Mouse (Mus musculus): ENCODE results near the gene Nav2. TPM values are rescaled to one million over a fixed set of nuclear protein-coding genes. Genes with fewer than 3 reads are reported as not detected.

The Nav2 gene
- polyA plus RNA-seq, 1 experiment, result 21.9 TPM

DNA sequence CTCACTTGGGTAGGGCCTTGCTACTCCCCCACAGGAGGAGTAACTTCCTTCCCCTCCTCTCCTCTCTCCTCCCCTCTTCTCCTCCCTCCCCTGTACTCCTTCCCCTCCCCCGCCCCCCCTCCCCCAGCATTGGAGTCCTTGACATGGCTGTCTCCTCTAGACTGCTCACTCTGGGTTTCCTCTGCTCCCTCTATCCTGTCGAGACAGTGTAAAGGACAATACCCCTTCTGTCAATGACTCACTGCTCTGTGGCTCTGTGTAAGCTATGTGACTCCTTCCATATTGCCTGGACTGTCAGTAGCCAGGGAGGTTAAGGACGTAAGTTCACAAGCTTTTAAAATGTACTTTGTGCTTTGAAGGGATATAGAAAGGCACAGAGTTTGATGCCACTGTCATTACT, 460.5 kb downstream of the Nav2 start:
- no peaks in the 10 kb centered on the region for H3K27me3 ChIP-seq (ENCODE audit: control insufficient read depth, insufficient read depth, insufficient read length)
- H3K36me3 ChIP-seq (ENCODE audit: control insufficient read depth, insufficient read depth), result no peaks in the 10 kb centered on the region
- no peak for TF ChIP-seq CEBPB (IDR thresholded peaks at IDR 0.05; ENCODE audit: insufficient read depth, poor library complexity, severe bottlenecking)
- no peak for TF ChIP-seq MAX (IDR thresholded peaks at IDR 0.05; ENCODE audit: low read depth)
- no peak for TF ChIP-seq SRF (IDR thresholded peaks at IDR 0.05; ENCODE audit: control insufficient read depth, insufficient read length, low read depth)
- TF ChIP-seq USF1 (IDR thresholded peaks at IDR 0.05; ENCODE audit: low read depth), result no peak
- no peak for TF ChIP-seq POLR2A (IDR thresholded peaks at IDR 0.05; ENCODE audit: insufficient read length, low read depth)
- no peak for TF ChIP-seq TCF3 (IDR thresholded peaks at IDR 0.05; ENCODE audit: insufficient read length, low read depth)
- no peak for TF ChIP-seq POLR2AphosphoS2 (IDR thresholded peaks at IDR 0.05; ENCODE audit: insufficient read length, low read depth)
- no peak for TF ChIP-seq REST (IDR thresholded peaks at IDR 0.05; ENCODE audit: insufficient read depth, insufficient read length)
- no peak for TF ChIP-seq MYOG (IDR thresholded peaks at IDR 0.05; ENCODE audit: control insufficient read depth in 1 of 3, insufficient read depth in 1 of 3, insufficient read length in 2 of 3, low read depth in 2 of 3)
- TF ChIP-seq E2F4 (IDR thresholded peaks at IDR 0.05; ENCODE audit: insufficient read depth), result no peak
- no peak for TF ChIP-seq MYOD1 (IDR thresholded peaks at IDR 0.05; ENCODE audit: control insufficient read depth in 1 of 3, insufficient read length in 2 of 3, low read depth in 2 of 3)
- TF ChIP-seq TCF12 (IDR thresholded peaks at IDR 0.05; ENCODE audit: insufficient read depth, poor library complexity, severe bottlenecking), result no peak
- H3ac ChIP-seq (ENCODE audit: control insufficient read depth, insufficient read length), result no peak overlapping the region
- H3K4me3 ChIP-seq, result no peak overlapping the region
- peaks cover 11% of the 10 kb centered on the region for H3K79me2 ChIP-seq (ENCODE audit: control insufficient read depth, insufficient read depth)
- no peak overlapping the region for H3K4me2 ChIP-seq (ENCODE audit: low read depth)

DNA sequence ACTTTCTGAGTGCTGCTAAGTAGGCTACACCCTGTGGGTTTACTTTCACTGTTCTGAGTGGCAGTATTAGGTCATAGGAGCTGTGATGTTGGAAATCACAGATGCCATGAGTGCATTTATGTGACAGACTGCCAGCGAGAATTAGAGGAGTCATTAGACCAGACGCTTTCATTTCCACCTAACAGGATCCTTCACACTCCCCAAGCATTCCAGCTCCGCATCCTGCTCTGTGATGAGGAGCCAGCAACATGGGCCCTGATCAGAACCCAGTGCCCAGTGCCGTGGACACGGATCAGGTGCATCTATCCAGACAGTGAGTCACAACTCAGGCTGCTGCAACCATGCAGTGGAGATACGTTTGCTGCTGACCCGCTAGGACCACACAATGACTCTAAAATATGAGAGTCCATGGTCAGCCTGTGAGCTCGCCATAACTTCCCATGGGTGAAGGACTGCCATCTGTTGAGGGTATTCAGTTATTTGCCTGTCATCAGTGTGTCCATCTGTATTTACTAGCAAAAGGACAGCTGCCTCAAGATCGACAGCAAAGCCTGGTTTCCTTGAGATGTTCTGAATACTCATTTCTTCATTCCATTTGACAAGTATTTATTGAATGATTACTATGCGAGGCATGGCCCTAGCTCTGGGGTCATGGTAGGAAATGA, 461.4 kb downstream of the Nav2 start:
- Histone ChIP-seq H3K4me2 (ENCODE audit: low read depth) (peak overlapping the region; percentile 16), H3K79me2 (ENCODE audit: control insufficient read depth, insufficient read depth) (peaks cover 20% of the 10 kb centered on the region), H3K27me3 (ENCODE audit: control insufficient read depth, insufficient read depth, insufficient read length) (no peaks in the 10 kb centered on the region), H3K4me3 (no peak overlapping the region), H3ac (ENCODE audit: control insufficient read depth, insufficient read length) (no peak overlapping the region), H3K36me3 (ENCODE audit: control insufficient read depth, insufficient read depth) (no peaks in the 10 kb centered on the region)
- TF ChIP-seq MYOD1 (IDR thresholded peaks at IDR 0.05; ENCODE audit: control insufficient read depth in 1 of 3, insufficient read length in 2 of 3, low read depth in 2 of 3) (peak; percentile 32 to 82 (median 81)), MYOG (IDR thresholded peaks at IDR 0.05; ENCODE audit: control insufficient read depth in 1 of 3, insufficient read depth in 1 of 3, insufficient read length in 2 of 3, low read depth in 2 of 3) (peak; percentile 9 to 76 (median 72)), TCF12 (IDR thresholded peaks at IDR 0.05; ENCODE audit: insufficient read depth, poor library complexity, severe bottlenecking) (peak; percentile 40), POLR2A (IDR thresholded peaks at IDR 0.05; ENCODE audit: insufficient read length, low read depth) (no peak), MAX (IDR thresholded peaks at IDR 0.05; ENCODE audit: low read depth) (no peak)

DNA sequence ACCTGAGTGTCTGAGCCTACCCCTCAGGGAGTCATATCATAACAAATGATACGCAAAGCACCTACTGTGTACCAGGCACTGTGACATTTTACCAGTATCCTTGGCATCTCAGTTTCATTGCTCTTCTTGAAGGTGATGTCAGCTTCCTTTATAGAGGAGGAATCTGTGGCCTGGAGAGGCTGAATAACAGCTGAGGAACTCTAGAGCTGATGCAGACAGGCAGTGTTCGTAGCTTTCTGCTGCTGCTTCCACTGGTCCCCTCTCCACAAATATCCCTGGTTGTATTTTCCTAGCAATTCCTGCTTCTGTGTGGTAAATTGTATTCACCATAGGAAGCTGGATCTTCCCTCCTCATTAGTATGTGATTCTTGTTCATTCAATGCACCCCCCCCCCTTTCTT, 462.8 kb downstream of the Nav2 start:
- TF ChIP-seq MYOD1 (IDR thresholded peaks at IDR 0.05; ENCODE audit: control insufficient read depth in 1 of 3, insufficient read length in 2 of 3, low read depth in 2 of 3) (peak; percentile 31 to 72 (median 53)), MYOG (IDR thresholded peaks at IDR 0.05; ENCODE audit: control insufficient read depth in 1 of 3, insufficient read depth in 1 of 3, insufficient read length in 2 of 3, low read depth in 2 of 3) (peak in 2 of 3 experiments; percentile 47 to 78), SRF (IDR thresholded peaks at IDR 0.05; ENCODE audit: control insufficient read depth, insufficient read length, low read depth) (no peak)
- Histone ChIP-seq H3K4me2 (ENCODE audit: low read depth) (peak overlapping the region; percentile 62), H3K4me3 (peak overlapping the region; percentile 54), H3K27me3 (ENCODE audit: control insufficient read depth, insufficient read depth, insufficient read length) (no peaks in the 10 kb centered on the region), H3K36me3 (ENCODE audit: control insufficient read depth, insufficient read depth) (no peaks in the 10 kb centered on the region), H3ac (ENCODE audit: control insufficient read depth, insufficient read length) (no peak overlapping the region), H3K79me2 (ENCODE audit: control insufficient read depth, insufficient read depth) (peaks cover 34% of the 10 kb centered on the region)

DNA sequence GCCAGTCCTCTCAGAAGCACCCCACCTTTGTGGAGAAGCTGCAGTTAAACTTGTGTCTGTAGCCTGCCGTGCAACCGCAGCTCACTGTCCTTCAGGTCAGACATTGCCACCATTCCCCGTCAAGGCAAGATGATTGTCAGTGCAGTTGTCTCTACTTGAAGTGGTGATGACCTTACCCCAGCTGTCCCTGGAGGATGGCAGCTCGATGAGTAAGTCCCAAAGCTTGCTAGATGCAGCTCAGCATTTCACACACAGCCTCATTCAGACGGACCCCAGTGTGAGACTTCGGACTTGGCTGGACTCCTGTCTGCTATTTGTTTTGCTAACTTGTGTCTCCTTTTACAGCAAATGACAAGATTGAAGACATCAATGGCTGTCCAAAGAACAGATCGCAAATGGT, 463.5 kb downstream of the Nav2 start:
- Histone ChIP-seq H3K79me2 (ENCODE audit: control insufficient read depth, insufficient read depth) (peaks cover 37% of the 10 kb centered on the region), H3K27me3 (ENCODE audit: control insufficient read depth, insufficient read depth, insufficient read length) (no peaks in the 10 kb centered on the region), H3K36me3 (ENCODE audit: control insufficient read depth, insufficient read depth) (peaks cover 3% of the 10 kb centered on the region), H3K4me3 (peak overlapping the region; percentile 54), H3ac (ENCODE audit: control insufficient read depth, insufficient read length) (no peak overlapping the region), H3K4me2 (ENCODE audit: low read depth) (peak overlapping the region; percentile 62)
- TF ChIP-seq REST (IDR thresholded peaks at IDR 0.05; ENCODE audit: insufficient read depth, insufficient read length), result no peak
- TF ChIP-seq TCF3 (IDR thresholded peaks at IDR 0.05; ENCODE audit: insufficient read length, low read depth), result peak; percentile 61
- TF ChIP-seq MAX (IDR thresholded peaks at IDR 0.05; ENCODE audit: low read depth), result no peak
- TF ChIP-seq MYOD1 (IDR thresholded peaks at IDR 0.05; ENCODE audit: control insufficient read depth in 1 of 3, insufficient read length in 2 of 3, low read depth in 2 of 3), result peak; percentile 72 to 96 (median 89)
- TF ChIP-seq MYOG (IDR thresholded peaks at IDR 0.05; ENCODE audit: control insufficient read depth in 1 of 3, insufficient read depth in 1 of 3, insufficient read length in 2 of 3, low read depth in 2 of 3), result peak; percentile 85 to 96 (median 96)
- peak; percentile 79 for TF ChIP-seq TCF12 (IDR thresholded peaks at IDR 0.05; ENCODE audit: insufficient read depth, poor library complexity, severe bottlenecking)
- TF ChIP-seq POLR2A (IDR thresholded peaks at IDR 0.05; ENCODE audit: insufficient read length, low read depth), result peak; percentile 45

DNA sequence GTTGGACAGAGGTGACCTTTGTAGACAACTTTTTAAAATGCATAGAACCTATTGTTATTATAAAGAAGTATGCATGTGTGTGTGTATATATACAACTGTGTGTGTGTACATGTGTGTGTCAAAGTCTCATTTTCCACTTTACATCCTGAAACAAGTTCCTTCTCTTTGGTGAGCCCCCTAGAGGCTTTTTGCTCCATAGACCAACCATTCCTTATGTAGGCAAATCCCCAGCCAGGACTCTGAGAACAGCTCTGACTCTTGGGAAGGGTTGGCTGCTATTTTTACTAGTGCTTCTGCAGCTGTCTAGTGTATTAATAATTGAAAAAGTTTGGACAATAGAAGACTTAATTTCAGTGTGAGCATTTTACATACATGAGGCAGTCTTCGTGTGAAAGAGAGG, 464.7 kb downstream of the Nav2 start:
- peak overlapping the region; percentile 62 for H3K4me2 ChIP-seq (ENCODE audit: low read depth)
- H3K36me3 ChIP-seq (ENCODE audit: control insufficient read depth, insufficient read depth), result peaks cover 3% of the 10 kb centered on the region
- no peak overlapping the region for H3ac ChIP-seq (ENCODE audit: control insufficient read depth, insufficient read length)
- peak in 1 of 3 experiments; percentile 48 for TF ChIP-seq MYOG (IDR thresholded peaks at IDR 0.05; ENCODE audit: control insufficient read depth in 1 of 3, insufficient read depth in 1 of 3, insufficient read length in 2 of 3, low read depth in 2 of 3)
- TF ChIP-seq TCF12 (IDR thresholded peaks at IDR 0.05; ENCODE audit: insufficient read depth, poor library complexity, severe bottlenecking), result no peak
- H3K4me3 ChIP-seq, result peak overlapping the region; percentile 54
- no peaks in the 10 kb centered on the region for H3K27me3 ChIP-seq (ENCODE audit: control insufficient read depth, insufficient read depth, insufficient read length)
- peaks cover 39% of the 10 kb centered on the region for H3K79me2 ChIP-seq (ENCODE audit: control insufficient read depth, insufficient read depth)
